Mouse (Mus musculus) midbrain, embryonic 10.5 days (tissue): ENCODE results near the gene Lmx1b. TPM values are rescaled to one million over a fixed set of nuclear protein-coding genes. Genes with fewer than 3 reads are reported as not detected.
A peak's percentile ranks its signal among the peaks of the same experiment; 100 is the strongest.

Experiments
- DNase-seq: peaks from one replicate; pipeline ENCODE4 v3.0.0-alpha.2; 2017; ENCODE audit warnings: low spot score
- H3K27ac ChIP-seq: fragments of 300-500 bp; sonication (generic); replicated peaks from 2 replicates; pipeline ENCODE4 v1.5.1; 2016; ENCODE audit warnings: mild to moderate bottlenecking
- H3K27me3 ChIP-seq: fragments of 300-500 bp; sonication (generic); 2 replicates; pipeline ENCODE4 v1.6.1; 2016; ENCODE audit warnings: low read depth, mild to moderate bottlenecking; ENCODE audit not compliant: poor library complexity, severe bottlenecking
- H3K36me3 ChIP-seq: fragments of 300-500 bp; sonication (generic); 2 replicates; pipeline ENCODE4 v1.6.1; 2016; ENCODE audit warnings: mild to moderate bottlenecking, moderate library complexity
- H3K4me1 ChIP-seq: fragments of 300-500 bp; sonication (generic); 2 replicates; pipeline ENCODE4 v1.6.1; 2016
- H3K4me3 ChIP-seq: fragments of 300-500 bp; sonication (generic); 2 replicates; pipeline ENCODE4 v1.5.1; 2016; ENCODE audit warnings: mild to moderate bottlenecking, moderate library complexity
- H3K9me3 ChIP-seq: fragments of 300-500 bp; sonication (generic); replicated peaks from 2 replicates; pipeline ENCODE4 v1.6.1; 2016; ENCODE audit warnings: mild to moderate bottlenecking
- WGBS: fragments of 180-500 bp; shearing (Covaris S2); methylation state at CpG from one replicate; pipeline ENCODE4 v1.1.7; 2016; 5-methylcytosine and 5-hydroxymethylcytosine counted together
- polyA plus RNA-seq: library from polyadenylated mRNA; unstranded; fragments of >200 nt; fragmentation: Nextera tagmentation; extraction: Ambion mirVana; gene quantifications from 2 replicates; pipeline ENCODE4 v1.2.1, GENCODE M21; 2016

Gene Lmx1b
- 2.7 and 3.1 TPM in 2 replicates for polyA plus RNA-seq

GRCm38 (mm10) chr2:33640171-33640721, at the start of gene Lmx1b:
Gene Lmx1b, minus strand, starts transcription at chr2:33640511.
- WGBS = 1% methylated on average over 53 of the region's 53 CpGs
- Histone ChIP-seq H3K27ac (peak within 1 kb of the TSS; percentile 82), H3K9me3 (no peaks in the 10 kb centered on the region), H3K4me1 (peaks cover 90% of the 10 kb centered on the region), H3K36me3 (peaks cover 6% of the 10 kb centered on the region; the same call in 1 of the 2 replicates), H3K27me3 (peaks cover 100% of the 10 kb centered on the region), H3K4me3 (peak within 1 kb of the TSS; percentile 55)
- DNase-seq = peak; percentile 52

GRCm38 (mm10) chr2:33689880-33690462, 49.7 kb upstream of the Lmx1b start:
- 32% methylated on average over 9 of the region's 9 CpGs for WGBS
- peaks cover 42% of the 10 kb centered on the region for H3K27me3 ChIP-seq
- peaks cover 15% of the 10 kb centered on the region for H3K4me1 ChIP-seq
- peak overlapping the region; percentile 76 for H3K27ac ChIP-seq
- no peak overlapping the region for H3K4me3 ChIP-seq
- no peaks in the 10 kb centered on the region for H3K36me3 ChIP-seq
- DNase-seq = peak; percentile 72
- H3K9me3 ChIP-seq = peaks cover 4% of the 10 kb centered on the region; the same call in 1 of the 2 replicates

GRCm38 (mm10) chr2:33689155-33689879, 49.0 kb upstream of the Lmx1b start:
- peaks cover 4% of the 10 kb centered on the region; the same call in 1 of the 2 replicates for H3K9me3 ChIP-seq
- 32% methylated on average over 23 of the region's 23 CpGs for WGBS
- H3K27ac ChIP-seq = peak overlapping the region; percentile 76
- DNase-seq = no peak
- H3K36me3 ChIP-seq = no peaks in the 10 kb centered on the region
- peaks cover 48% of the 10 kb centered on the region for H3K27me3 ChIP-seq
- H3K4me1 ChIP-seq = peaks cover 16% of the 10 kb centered on the region
- no peak overlapping the region for H3K4me3 ChIP-seq

- WGBS = 69% methylated on average over 4 of the region's 4 CpGs
- no peak for DNase-seq
- Histone ChIP-seq H3K4me3 (no peak overlapping the region), H3K9me3 (peaks cover 4% of the 10 kb centered on the region; the same call in 1 of the 2 replicates), H3K27me3 (peaks cover 46% of the 10 kb centered on the region), H3K36me3 (no peaks in the 10 kb centered on the region), H3K4me1 (peaks cover 20% of the 10 kb centered on the region), H3K27ac (peak overlapping the region; percentile 72)
These were observed 43.3 kb upstream of the Lmx1b start for GRCm38 (mm10) chr2:33683594-33683993.

GRCm38 (mm10) chr2:33683095-33683494, 42.8 kb upstream of the Lmx1b start:
- H3K27me3 ChIP-seq = peaks cover 41% of the 10 kb centered on the region
- H3K4me3 ChIP-seq = no peak overlapping the region
- H3K27ac ChIP-seq = peak overlapping the region; percentile 72
- H3K36me3 ChIP-seq = no peaks in the 10 kb centered on the region
- peaks cover 20% of the 10 kb centered on the region for H3K4me1 ChIP-seq
- peaks cover 4% of the 10 kb centered on the region; the same call in 1 of the 2 replicates for H3K9me3 ChIP-seq
- 53% methylated on average over 6 of the region's 6 CpGs for WGBS
- DNase-seq = no peak

GRCm38 (mm10) chr2:33682219-33682618, 41.9 kb upstream of the Lmx1b start:
- peaks cover 2% of the 10 kb centered on the region; the same call in 1 of the 2 replicates for H3K9me3 ChIP-seq
- H3K27ac ChIP-seq = no peak overlapping the region
- peaks cover 25% of the 10 kb centered on the region for H3K4me1 ChIP-seq
- 16% methylated on average over 4 of the region's 4 CpGs for WGBS
- no peak overlapping the region for H3K4me3 ChIP-seq
- peak; percentile 59 for DNase-seq
- H3K27me3 ChIP-seq = peaks cover 40% of the 10 kb centered on the region
- no peaks in the 10 kb centered on the region for H3K36me3 ChIP-seq

- no peak for DNase-seq
- Histone ChIP-seq H3K27ac (peak overlapping the region; percentile 29; the same call in 1 of the 2 replicates), H3K4me3 (no peak overlapping the region), H3K36me3 (no peaks in the 10 kb centered on the region), H3K27me3 (peaks cover 41% of the 10 kb centered on the region), H3K4me1 (peaks cover 22% of the 10 kb centered on the region), H3K9me3 (no peaks in the 10 kb centered on the region)
- WGBS = 74% methylated on average over 12 of the region's 12 CpGs
These were observed 38.8 kb upstream of the Lmx1b start for GRCm38 (mm10) chr2:33678950-33679654.

- H3K4me3 ChIP-seq = no peak overlapping the region
- no peak overlapping the region for H3K27ac ChIP-seq
- DNase-seq = no peak
- H3K27me3 ChIP-seq = peaks cover 37% of the 10 kb centered on the region
- H3K4me1 ChIP-seq = peaks cover 7% of the 10 kb centered on the region; the same call in 1 of the 2 replicates
- no peaks in the 10 kb centered on the region for H3K36me3 ChIP-seq
- WGBS = 84% methylated on average over 10 of the region's 10 CpGs
- H3K9me3 ChIP-seq = no peaks in the 10 kb centered on the region
These were observed 32.6 kb upstream of the Lmx1b start for GRCm38 (mm10) chr2:33672701-33673472.

- Histone ChIP-seq H3K4me1 (peaks cover 31% of the 10 kb centered on the region), H3K27me3 (peaks cover 67% of the 10 kb centered on the region), H3K27ac (no peak overlapping the region), H3K4me3 (no peak overlapping the region), H3K36me3 (no peaks in the 10 kb centered on the region), H3K9me3 (no peaks in the 10 kb centered on the region)
- no peak for DNase-seq
- 77% methylated on average over 6 of the region's 6 CpGs for WGBS
These were observed 28.4 kb upstream of the Lmx1b start for GRCm38 (mm10) chr2:33668741-33669140.

- Histone ChIP-seq H3K27me3 (peaks cover 60% of the 10 kb centered on the region), H3K36me3 (no peaks in the 10 kb centered on the region), H3K9me3 (no peaks in the 10 kb centered on the region), H3K4me3 (no peak overlapping the region), H3K27ac (peak overlapping the region; percentile 28; the same call in 1 of the 2 replicates), H3K4me1 (peaks cover 31% of the 10 kb centered on the region)
- WGBS = 58% methylated on average over 11 of the region's 11 CpGs
- DNase-seq = no peak
These were observed 26.2 kb upstream of the Lmx1b start for GRCm38 (mm10) chr2:33666388-33666945.

GRCm38 (mm10) chr2:33665363-33666058, 25.2 kb upstream of the Lmx1b start:
- peak; percentile 41 for DNase-seq
- Histone ChIP-seq H3K4me3 (no peak overlapping the region), H3K4me1 (peaks cover 31% of the 10 kb centered on the region), H3K27me3 (peaks cover 60% of the 10 kb centered on the region), H3K9me3 (no peaks in the 10 kb centered on the region), H3K36me3 (no peaks in the 10 kb centered on the region), H3K27ac (peak overlapping the region; percentile 53)
- 27% methylated on average over 13 of the region's 13 CpGs for WGBS
